Mouse (Mus musculus): ENCODE data around the gene Gm20916. TPM values are rescaled to one million over a fixed set of nuclear protein-coding genes. Genes with fewer than 3 reads are reported as not detected.

Gene Gm20916
- polyA plus RNA-seq (2012; rRNA removed; ENCODE audit: low replicate concordance) = not detected in 2 replicates

GRCm38 (mm10) chrY:79319265-79319664, at the start of gene Gm20916:
Gm20916 (plus strand) TSS chrY:79319565.

Other genes with a start within 250 kb of the Gm20916 start
- not detected in 2 replicates for gene Gm20917, start 168.4 kb upstream of the Gm20916 start, polyA plus RNA-seq (2012; rRNA removed; ENCODE audit: low replicate concordance)

All from subcutaneous adipose tissue, adult 2 months (tissue).